Mouse (Mus musculus) embryonic fibroblast, embryonic 13.5 days (primary cell): ENCODE data around the gene Prr12.
A peak's percentile ranks its signal among the peaks of the same experiment; 100 is the strongest.

Source experiments
- CTCF ChIP-seq: IDR thresholded peaks from 2 replicates; pipeline ENCODE4 v1.5.1; 2011; ENCODE audit warnings: mild to moderate bottlenecking, control low read depth, low read length, moderate library complexity, borderline replicate concordance; ENCODE audit not compliant: insufficient read depth
- POLR2A ChIP-seq: IDR thresholded peaks from 2 replicates; pipeline ENCODE4 v1.6.1; 2011; ENCODE audit warnings: low read depth, mild to moderate bottlenecking, control low read depth, low read length, moderate library complexity

DNA sequence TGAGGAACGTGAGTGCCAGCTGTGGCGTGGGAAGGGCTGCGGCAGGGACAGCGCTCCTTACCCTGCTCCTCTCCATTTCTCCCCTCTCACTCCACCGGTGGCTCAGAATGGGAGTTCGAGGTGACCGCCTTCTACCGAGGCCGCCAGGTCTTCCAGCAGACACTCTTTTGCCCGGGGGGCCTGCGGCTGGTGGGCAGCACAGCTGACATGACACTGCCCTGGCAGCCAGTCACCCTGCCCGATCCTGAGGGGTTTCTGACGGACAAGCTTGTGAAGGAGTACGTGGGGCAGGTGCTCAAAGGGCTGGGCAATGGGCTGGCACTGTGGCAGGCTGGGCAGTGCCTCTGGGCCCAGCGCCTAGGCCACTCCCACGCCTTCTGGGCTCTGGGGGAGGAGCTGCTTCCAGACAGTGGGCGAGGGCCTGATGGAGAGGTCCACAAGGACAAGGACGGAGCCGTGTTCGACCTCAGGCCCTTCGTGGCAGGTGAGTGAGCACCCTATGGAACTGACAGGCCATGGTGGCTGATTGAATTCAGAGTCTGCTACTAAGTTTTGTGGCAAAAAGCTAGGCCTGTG, 52.1 kb downstream of the Prr12 start:
- TF ChIP-seq CTCF (no peak), POLR2A (0 out of 2 replicates have a peak, but pooled peaks have one; percentile 6)
